Mouse (Mus musculus) adrenal gland (tissue): Measurements from ENCODE around the gene Rhot1.
"Not testable (repeated sequence)": the region's sequence is repeated elsewhere in the genome, so short reads cannot be mapped to it uniquely, and the experiment has no call there.

Experiments used
- intact Hi-C: fragments of 180-260 bp; cut with DNase I; formaldehyde crosslinking; loops from one replicate; pipeline ENCODE4 v1.15.1; 2025
- long read RNA-seq, 2 experiments: library from polyadenylated mRNA; unstranded; transcript quantifications; one replicate each; pipeline ENCODE4 v2.0.0; 2020; ENCODE audit warnings: borderline replicate concordance in 1 of 2; ENCODE audit not compliant: insufficient replicate concordance in 1 of 2

Gene Rhot1
- long read RNA-seq, experiment 1, full-length matches to known transcripts, result 56 of 67 reads
- long read RNA-seq, experiment 1, partial matches to known transcripts, result 2 of 67 reads
- long read RNA-seq, experiment 1, other reads (novel, unspliced or antisense), result 9 of 67 reads
- long read RNA-seq, experiment 2, full-length matches to known transcripts, result 45 of 58 reads
- long read RNA-seq, experiment 2, partial matches to known transcripts, result 5 of 58 reads
- long read RNA-seq, experiment 2, other reads (novel, unspliced or antisense), result 8 of 58 reads

- intact Hi-C loops, result loop anchor here (10.0 kb wide), 1 partner anchor 56 kb away; no protein-coding TSS in a partner anchor
Observed at GRCm38 (mm10) chr11:80208860-80209800, at the start of gene Rhot1. Rhot1 (plus strand) TSS chr11:80209019.

GRCm38 (mm10) chr11:80161041-80161440, 47.8 kb upstream of the Rhot1 start:
- intact Hi-C loops, result no loop called here

DNA sequence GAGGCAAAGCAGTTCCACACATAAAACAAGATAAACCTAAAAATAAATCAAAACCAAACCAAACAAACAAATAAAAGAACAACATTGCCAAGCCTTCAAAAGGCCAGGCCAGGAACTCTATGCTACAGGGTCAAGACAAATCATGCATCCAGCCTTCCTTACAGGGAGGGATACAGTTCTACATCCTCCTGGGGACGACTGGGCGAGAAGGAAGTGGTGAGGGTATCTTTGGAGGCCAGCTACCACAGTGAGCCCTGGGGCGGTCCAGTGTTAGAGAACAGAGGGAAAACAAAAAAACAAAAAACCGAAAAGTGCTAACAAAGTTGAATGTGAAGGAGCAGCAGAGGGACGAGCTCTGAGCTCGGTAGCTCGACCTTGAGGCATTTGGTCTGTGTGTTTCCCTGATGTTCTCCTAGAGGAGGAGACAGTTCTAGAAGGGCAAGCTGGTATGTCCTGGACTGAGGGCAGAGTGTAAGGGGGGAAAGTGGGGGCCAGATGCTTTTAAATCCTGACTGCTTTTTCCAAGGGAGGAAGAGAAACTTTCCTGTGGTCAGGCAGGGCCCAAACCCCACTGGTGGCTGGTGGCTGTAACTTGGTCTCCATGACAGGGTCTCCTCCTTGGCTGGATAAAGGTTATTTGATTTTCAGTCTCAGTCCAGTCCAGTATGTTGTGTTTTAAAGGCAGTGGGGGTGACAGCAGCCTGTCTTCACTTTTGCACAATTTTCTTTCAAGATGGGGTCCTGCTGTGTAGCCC, 45.3 kb upstream of the Rhot1 start:
- intact Hi-C loops, result no loop called here

DNA sequence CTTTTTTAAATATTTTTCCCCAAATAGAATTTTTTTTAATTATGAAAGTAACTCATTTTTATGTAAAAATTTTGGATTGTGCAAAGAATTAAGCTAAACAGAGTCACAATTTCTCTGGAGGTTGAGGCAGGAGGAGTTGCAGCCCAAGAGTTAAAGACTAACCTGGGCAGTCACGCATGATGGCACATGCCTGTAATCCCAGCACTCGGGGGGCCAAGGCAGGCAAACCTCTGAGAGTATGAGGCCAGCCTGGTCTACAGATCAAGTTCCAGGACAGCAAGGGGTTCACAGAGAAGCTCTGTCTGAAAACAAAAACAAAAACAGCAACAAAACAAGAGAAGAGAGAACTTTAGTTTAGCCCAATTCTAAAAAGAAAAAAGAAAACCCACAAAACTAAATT, 44.6 kb upstream of the Rhot1 start:
- intact Hi-C loops, result no loop called here

DNA sequence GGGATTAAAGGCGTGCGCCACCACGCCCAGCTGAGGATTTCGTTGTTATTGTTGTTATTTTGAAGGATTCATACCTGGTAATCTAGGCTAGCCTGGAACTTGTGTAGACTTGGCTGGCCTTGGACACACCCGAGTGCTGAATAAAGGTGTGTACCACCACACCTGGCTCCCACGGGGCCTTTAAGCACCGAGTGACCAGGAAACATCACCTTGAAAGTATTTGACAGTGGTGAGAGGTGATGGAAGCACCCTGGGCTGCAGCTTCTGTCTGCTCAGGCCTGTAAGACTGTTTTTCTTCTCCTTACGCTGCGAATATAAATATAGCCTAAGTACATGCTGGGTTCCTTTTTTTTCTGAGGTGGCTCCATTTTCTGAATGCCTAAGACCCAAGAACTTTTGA, 40.7 kb upstream of the Rhot1 start:
- intact Hi-C loops, result no loop called here

GRCm38 (mm10) chr11:80168611-80169249, 40.1 kb upstream of the Rhot1 start:
- intact Hi-C loops, result no loop called here

GRCm38 (mm10) chr11:80169629-80170028, 39.2 kb upstream of the Rhot1 start:
- intact Hi-C loops, result no loop called here

GRCm38 (mm10) chr11:80170351-80170750, 38.5 kb upstream of the Rhot1 start:
- intact Hi-C loops, result no loop called here

- intact Hi-C loops, result no loop called here
Observed at GRCm38 (mm10) chr11:80171884-80172283, 36.9 kb upstream of the Rhot1 start.

DNA sequence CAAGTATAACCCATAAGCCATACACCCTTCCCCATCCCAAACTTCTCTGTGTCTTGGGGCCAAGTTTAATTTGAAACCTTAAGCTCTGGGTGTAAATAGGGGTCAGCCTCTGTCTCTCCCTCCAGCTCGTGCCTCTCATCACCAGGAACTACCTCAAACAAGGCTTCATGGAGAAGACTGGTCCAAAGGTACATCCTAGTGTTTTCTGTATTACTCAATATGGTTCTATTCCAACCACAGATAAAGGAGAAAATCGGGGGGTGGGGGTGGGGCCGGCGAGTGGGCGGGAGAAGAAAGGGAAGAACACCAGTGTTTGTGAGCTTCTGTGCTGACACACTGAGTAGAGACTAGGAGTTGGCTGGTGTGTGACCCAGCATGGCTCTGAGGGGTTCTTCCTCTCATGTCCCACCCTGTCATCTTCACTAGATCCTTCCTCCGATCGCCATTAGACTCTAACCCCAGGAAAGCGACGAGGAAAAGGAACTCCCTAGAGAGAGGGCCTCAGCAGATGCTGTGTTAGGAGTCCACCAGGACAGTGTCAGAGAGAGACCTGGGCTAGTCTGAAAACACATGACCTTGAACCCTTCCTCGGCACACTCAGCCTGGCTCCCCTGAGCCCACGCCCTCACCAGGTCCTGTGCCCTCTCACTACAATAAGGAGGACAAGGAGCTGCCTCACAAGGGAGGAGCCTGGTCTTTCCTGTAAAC, 34.7 kb upstream of the Rhot1 start:
- intact Hi-C loops, result no loop called here

- intact Hi-C loops, result no loop called here
Observed at GRCm38 (mm10) chr11:80176911-80177895, 31.6 kb upstream of the Rhot1 start.

DNA sequence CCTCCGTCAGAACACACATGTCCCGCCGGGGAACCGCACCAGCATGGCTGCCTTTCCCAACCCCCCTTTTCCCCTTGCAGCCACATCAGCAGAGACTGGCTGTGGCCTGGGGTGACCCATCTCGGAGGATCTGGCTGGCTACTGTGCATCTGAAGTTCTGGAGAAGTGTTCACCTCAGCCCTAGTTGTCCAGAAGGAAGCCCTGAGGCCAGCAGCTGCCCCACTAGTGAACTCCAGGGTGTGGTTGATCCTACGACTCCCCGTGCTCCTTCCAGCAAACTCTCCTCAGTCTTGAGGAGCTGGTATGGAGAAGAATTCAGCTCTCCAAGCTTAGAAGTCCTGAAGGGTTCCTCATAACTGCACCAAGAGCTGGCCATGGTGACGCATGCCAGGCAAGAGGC, 30.5 kb upstream of the Rhot1 start:
- intact Hi-C loops, result no loop called here

GRCm38 (mm10) chr11:80181021-80181749, 27.6 kb upstream of the Rhot1 start:
- intact Hi-C loops, result loop anchor here (5.0 kb wide), 1 partner anchor 39 kb away; the partner anchor contains the start of gene Tefm

- intact Hi-C loops, result loop anchor here (5.0 kb wide), 1 partner anchor 41 kb away; the partner anchor contains the start of gene Tefm
Observed at GRCm38 (mm10) chr11:80183054-80183704, 25.6 kb upstream of the Rhot1 start.

DNA sequence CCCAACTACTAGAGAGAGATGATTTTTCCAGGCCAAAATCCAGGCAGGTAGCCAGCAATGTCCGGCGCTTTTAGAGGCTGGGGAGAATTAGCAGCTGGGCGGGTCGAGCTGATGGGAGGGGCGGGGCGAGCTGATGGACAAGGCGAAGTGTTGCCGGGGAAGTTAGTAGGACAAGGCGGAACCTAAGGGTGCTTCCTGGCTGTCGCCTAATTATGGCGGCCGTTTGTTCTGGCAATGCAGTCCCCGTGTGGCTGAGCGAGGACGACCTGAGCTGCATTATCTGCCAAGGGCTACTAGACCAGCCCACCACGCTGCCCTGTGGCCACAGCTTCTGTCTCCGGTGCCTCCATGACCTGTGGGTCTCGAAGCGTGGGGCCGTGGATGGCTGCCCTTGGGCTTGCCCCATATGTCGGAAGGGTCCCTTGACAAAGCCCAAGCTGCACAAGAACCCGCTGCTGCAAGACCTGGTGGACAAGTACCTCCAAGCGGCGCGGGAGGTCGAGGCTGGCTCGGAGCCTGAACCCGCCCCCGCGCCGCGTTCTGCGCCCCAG, 25.0 kb upstream of the Rhot1 start, which contains the start of gene Rnf135:
TSS of gene Rnf135 (plus strand) at position 147 of the 551 bp plus-strand sequence.
- intact Hi-C loops, result loop anchor here (5.0 kb wide), 1 partner anchor 41 kb away; the partner anchor contains the start of gene Tefm

GRCm38 (mm10) chr11:80184531-80185071, 24.2 kb upstream of the Rhot1 start:
- intact Hi-C loops, result loop anchor here (5.0 kb wide), 1 partner anchor 42 kb away; the partner anchor contains the start of gene Tefm

GRCm38 (mm10) chr11:80185441-80185976, 23.3 kb upstream of the Rhot1 start:
- intact Hi-C loops, result not testable (repeated sequence)
